Mouse (Mus musculus): ENCODE data around the gene Ptger2.

DNA sequence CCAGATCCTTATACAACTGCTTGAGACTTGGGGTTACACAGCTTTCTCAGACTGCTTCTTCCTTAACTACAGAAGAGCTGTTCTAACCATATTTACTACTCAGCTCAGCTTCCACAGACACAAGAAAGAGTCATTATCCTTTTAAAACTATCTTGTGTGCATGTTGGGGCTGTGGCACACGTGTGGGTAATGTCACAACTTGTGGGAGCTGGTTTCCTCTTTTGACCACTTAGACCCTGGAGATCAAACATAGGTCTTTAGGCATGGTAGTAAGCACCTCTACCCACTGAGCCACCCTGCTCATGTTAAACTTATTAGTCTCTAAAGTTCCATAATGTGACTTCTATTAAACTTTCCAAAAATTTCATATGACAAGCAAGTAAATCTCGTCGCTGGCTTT is 33.6 kb downstream of the Ptger2 start:
- TF ChIP-seq CTCF (IDR thresholded peaks at IDR 0.05; ENCODE audit: borderline replicate concordance, insufficient read depth, low read depth, low read length) (no peak), POLR2A (IDR thresholded peaks at IDR 0.05; ENCODE audit: borderline replicate concordance, insufficient read depth, low read length) (no peak)

Measured in cerebellum, adult 2 months (tissue).